Mouse (Mus musculus) gastrocnemius, postnatal 36 days (tissue): ENCODE data around the gene Ecsit. TPM values are rescaled to one million over a fixed set of nuclear protein-coding genes. Genes with fewer than 3 reads are reported as not detected.

Experiments
- DNase-seq, 2 experiments: peaks; one replicate each; pipeline ENCODE4 v3.0.0; 2022
- intact Hi-C: fragments of 180-260 bp; cut with DNase I; formaldehyde crosslinking; loops from one replicate; pipeline ENCODE4 v1.15.1; 2025
- long read RNA-seq, 2 experiments: library from polyadenylated mRNA; stranded (forward); transcript quantifications; one replicate each; pipeline ENCODE4 v2.0.0; 2021
- total RNA-seq, 2 experiments: library from RNA; stranded (reverse); gene quantifications; 2 replicates each; pipeline ENCODE4 v1.2.3; 2021

The Ecsit gene
- 10 to 100 TPM; 82.2 to 86.9 TPM for total RNA-seq
- long read RNA-seq, experiment 1, transcript Ecsit-201 (9 exons, 1,673 nt), result major isoform, 25 of 256 reads
- long read RNA-seq, experiment 1, transcript Ecsit-204 (9 exons, 1,676 nt), result minor isoform, 17 of 256 reads
- long read RNA-seq, experiment 1, partial matches to known transcripts, result 197 of 256 reads
- long read RNA-seq, experiment 1, other reads (novel, unspliced or antisense), result 17 of 256 reads
- long read RNA-seq, experiment 2, transcript Ecsit-201 (9 exons, 1,673 nt), result minor isoform, 31 of 347 reads
- long read RNA-seq, experiment 2, transcript Ecsit-204 (9 exons, 1,676 nt), result major isoform, 41 of 347 reads
- long read RNA-seq, experiment 2, partial matches to known transcripts, result 238 of 347 reads
- long read RNA-seq, experiment 2, other reads (novel, unspliced or antisense), result 33 of 347 reads

GRCm38 (mm10) chr9:22085022-22085834 lies at the start of gene Ecsit:
Gene Ecsit, minus strand, starts transcription at chr9:22085438.
- intact Hi-C loops, result no loop called here

GRCm38 (mm10) chr9:22134246-22134890 lies 49.1 kb upstream of the Ecsit start:
- no peak for DNase-seq
- intact Hi-C loops, result no loop called here

More at GRCm38 (mm10) chr9:22085022-22085834, at the start of gene Ecsit:
- peak; percentile 88 to 91 for DNase-seq

DNA sequence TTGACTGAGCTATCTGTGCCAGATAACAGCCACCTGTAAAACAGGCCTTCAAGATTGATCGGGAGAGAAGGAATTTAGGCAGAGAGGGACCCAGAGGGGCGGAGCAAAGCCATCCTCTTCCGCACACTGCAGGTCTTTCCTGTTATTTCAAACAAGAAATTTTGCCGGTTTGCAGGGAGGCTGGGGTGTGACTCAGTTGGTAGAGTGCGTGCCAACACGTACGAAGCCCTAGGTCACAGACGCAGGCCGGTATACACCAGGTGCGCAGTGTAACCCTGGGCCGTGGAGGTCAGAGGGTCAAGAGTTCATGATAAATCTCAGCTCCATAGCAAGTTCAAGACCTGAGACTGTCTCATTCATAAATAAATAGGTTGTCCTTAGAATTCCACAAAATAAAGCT lies 47.0 kb upstream of the Ecsit start:
- no peak for DNase-seq
- intact Hi-C loops, result no loop called here

DNA sequence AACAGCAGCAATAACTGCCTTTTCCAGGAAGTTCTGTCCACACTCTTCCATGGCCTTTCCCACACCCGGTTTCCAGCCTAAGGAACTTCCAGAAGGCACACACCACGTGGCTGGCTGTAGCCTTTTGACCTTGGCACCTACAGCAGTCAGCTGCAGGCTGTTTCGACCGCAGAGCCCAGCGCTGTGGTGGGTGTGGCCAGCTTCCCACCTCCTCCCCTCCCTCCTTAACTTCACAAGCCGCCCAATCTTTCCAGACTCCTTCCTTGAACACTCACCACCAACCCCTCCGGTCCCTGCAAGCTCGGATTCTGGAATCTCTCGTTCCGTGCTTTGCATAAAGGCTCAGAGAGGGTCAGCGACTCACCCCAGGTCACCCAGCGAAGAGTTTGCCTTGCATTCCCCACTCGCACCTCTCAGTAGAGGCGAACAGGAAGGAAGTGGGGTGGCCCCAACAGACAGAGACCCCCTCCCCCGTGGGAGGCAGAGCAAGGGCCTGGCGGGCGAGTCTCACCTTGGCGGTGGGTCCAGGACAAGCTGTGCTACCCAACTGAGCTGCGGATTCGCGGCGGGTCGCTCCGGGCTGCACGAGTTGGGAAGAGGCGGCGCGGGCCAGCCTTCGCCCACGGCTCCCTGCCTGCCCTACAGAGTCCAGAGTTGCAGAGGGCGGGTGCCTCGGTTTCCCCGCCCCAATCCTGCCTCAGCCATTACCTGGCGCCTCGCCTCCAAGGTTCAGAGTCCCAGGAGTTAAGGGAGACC lies 46.2 kb upstream of the Ecsit start:
- DNase-seq, result peak in 1 of 2 experiments; percentile 17
- intact Hi-C loops, result no loop called here

DNA sequence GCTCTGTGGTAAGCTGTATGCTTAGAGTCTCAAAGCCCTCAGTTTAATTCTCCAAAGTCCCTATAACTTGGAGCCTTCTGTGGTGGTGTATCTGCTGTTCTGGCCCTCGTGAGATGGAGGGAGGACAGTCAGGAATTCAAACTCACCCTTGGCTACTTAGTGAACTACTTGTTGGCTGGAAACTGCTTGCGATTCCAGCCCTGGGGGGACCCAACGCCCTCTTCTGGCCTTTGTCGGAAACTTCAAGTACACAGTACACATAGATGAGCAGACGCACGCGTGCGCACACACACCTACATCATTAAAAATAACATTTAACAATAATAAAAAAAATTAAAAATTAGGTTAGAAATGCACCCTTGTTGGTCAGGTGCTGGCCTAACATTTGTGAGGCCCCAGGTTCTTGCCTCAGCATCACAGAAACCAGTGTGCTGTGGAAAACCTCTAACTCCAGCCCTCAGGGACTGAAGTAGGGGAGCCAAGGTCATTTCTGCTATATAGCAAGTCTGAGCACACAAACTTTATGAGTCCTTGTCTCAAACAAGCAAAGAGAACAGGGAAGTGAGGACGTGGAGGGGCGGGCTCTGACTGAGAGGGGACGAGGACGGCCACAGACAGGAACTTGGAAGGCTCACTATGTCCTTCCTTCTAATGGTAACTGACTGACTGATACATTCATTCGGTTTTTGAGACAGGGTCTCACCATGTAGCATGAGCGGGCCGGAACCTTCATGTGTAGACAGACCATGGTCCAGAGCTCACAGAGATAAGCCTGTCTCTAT lies 40.2 kb upstream of the Ecsit start:
- DNase-seq, result no peak
- intact Hi-C loops, result no loop called here

DNA sequence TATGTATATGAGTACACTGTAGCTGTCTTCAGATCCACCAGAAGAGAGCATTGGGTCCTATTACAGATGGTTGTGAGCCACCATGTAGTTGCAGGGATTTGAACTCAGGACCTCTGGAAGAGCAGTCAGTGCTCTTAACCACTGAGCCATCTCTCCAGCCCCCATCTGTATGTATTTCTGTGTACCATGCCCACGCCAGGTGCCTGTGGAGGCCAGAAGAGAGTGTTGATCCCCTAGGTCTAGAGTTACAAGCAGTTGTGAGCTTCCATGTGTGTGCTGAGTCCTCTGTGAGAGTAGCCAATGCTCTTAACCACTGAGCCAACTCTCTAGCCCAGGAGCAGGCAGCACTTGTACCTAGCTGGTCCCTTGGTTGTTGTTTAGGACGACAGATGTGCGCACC lies 38.9 kb upstream of the Ecsit start:
- intact Hi-C loops, result no loop called here

DNA sequence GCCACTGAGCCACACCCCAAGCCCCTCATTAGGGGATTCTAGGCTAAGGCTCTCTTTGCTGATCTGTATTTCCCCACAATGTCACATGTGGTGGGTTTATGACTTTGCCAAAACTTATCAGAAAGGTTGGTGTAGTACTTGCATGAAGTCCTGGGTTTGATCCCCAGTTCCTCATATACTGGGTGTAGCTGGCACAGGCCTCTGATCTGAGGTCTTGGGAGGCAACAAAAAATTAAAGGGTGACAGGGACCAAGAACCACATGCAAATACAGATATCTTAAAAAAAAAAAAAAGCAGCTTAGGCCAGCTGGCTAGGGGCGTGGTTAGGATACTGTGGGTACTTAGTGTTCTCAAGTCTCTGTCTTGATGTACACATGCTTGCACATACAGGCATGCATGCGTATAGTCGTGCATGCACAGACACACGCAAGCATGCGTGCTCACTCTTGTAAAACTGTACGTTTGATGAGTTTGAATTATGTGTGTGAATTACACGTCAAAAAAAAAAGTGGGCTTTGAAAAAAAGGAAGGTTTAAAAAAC lies 37.9 kb upstream of the Ecsit start:
- intact Hi-C loops, result no loop called here
- DNase-seq, result no peak

More for the DNA sequence above, 38.9 kb upstream of the Ecsit start:
- DNase-seq, result no peak

DNA sequence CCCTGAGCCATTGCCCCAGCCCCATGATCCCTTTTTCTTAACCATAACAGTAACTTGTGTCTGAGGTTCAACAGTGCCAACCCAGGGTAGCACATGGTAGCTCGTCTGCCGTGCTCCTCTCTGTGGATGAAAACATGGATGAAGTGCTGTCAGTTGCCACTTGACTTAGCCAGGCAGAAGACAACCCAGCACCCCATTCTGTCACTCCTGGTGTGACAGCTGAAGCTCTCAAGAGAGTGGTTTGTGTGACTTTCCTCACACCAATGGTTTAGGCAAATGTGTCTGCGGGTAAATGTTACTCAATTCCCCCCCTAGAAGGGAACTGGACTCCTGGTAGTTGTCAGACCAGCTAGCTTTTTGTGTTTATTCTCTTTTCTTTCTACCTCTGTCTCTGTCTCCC lies 36.8 kb upstream of the Ecsit start:
- intact Hi-C loops, result no loop called here
- DNase-seq, result no peak

DNA sequence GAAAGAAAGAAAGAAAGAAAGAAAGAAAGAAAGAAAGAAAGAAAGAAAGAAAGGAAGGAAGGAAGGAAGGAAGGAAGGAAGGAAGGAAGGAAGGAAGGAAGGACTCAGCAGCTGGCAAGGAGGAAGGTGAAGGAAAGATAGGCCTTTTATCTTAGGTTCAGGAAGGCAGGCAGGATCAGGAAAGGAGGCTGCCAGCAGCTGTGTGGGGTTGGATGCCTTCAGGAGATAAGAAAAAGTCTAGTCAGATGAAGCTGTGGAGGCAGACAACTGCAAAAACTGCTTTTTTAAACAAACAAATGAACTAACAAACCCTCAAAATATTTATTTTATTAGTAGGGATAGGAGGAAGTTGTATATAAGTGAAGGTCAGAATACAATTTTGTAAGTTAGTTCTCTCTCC lies 36.3 kb upstream of the Ecsit start:
- no peak for DNase-seq
- intact Hi-C loops, result loop anchor here (2.0 kb wide), 1 partner anchor 21 kb away; no protein-coding TSS in a partner anchor

DNA sequence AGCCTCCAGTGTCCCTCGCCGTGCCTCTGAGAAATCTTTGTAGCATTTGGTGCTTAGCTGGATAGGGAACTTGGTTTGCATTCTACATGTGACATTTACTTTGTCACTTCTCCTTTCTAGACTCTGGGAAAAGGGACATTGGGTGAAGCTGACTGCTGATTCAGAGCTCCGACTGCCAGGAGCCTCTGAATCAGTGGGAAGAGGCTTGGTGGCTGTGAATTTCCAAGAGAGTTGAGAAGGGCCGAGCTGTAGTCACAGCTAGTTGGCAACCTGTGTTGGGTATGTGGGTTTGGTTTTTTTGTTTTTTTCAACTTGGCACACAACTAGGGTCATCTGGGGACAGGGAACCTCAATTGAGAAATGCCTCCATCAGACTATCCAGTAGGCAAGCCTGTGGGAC lies 34.3 kb upstream of the Ecsit start:
- intact Hi-C loops, result no loop called here
- no peak for DNase-seq

- no peak for DNase-seq
- intact Hi-C loops, result no loop called here
Measured at GRCm38 (mm10) chr9:22117754-22118456, 32.7 kb upstream of the Ecsit start.

DNA sequence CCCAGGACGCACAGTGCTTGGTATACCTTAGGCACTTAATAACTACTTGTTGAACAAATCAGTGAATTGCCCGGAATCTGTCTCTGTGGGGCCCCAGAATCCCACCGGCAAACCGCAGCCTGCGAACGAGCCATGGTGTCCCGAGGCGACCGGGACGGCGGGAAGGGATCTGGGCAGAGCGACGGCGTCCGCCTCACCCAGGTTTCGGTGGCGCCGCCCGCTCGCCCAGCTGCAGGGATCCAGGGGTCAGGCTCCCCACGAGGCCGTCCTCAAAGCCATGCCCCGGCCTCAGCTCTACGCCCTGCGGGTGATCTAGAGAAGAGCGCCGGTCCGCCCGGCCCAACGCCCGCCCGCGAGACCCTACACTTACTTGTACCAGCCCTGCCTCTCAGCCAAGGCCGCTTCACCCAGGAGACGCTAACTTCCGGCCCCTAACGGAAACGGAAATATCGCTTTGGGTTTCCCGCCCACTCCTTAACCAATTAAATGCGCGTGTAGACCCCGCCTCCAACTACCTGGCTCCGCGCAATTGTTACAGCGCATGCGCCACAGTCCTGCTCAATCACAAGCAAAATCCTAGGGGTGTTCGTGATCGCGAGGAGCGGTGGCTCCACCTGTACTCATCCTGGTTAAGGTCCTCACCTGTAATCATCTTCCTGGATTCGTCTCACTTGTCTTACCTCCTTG lies 31.6 kb upstream of the Ecsit start, which contains the start of gene Elof1:
Gene Elof1 (minus strand): TSS at position 433 of the 687 bp plus-strand sequence.
- intact Hi-C loops, result no loop called here
- peak; percentile 85 to 87 for DNase-seq

- intact Hi-C loops, result no loop called here
- no peak for DNase-seq
Measured at GRCm38 (mm10) chr9:22116086-22116485, 30.8 kb upstream of the Ecsit start.

DNA sequence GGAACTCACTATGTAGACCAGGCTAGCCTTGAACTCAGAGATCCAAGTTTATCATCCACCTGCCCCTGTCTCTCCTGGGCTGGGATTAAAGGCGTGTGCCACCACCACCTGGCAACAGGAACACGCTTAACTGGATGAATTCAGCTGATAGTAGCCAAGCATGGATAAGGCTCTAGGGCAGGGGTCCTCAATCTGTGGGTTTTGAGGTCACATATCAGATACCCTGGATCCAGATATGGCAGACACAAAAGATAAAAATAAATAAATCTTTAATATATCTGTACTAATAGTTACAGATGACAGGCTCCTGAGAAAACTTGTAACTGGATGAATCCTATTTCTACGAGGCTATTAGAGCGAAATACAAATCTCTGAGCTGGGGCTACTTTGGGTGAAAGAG lies 30.4 kb upstream of the Ecsit start:
- intact Hi-C loops, result no loop called here
- DNase-seq, result no peak

DNA sequence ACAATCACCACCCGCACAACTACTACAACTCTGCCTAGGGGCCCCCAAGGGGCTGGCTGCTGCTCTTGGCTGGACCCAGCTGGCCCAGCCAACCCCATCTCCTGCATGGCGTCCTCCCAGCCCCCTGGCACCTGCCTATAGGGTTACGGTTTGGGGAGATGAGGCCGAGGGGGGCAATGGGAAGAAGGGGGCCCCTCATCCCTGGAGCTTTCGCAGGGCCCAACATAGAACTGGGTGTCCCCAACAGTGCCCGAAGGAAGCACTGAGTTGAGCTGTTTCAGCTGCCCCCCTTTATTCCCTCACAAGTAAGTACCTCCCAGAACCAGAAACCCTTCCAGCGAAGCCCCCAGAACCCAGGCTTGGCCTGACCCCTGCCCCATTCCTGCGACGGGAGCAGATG lies 23.0 kb upstream of the Ecsit start:
- intact Hi-C loops, result no loop called here

DNA sequence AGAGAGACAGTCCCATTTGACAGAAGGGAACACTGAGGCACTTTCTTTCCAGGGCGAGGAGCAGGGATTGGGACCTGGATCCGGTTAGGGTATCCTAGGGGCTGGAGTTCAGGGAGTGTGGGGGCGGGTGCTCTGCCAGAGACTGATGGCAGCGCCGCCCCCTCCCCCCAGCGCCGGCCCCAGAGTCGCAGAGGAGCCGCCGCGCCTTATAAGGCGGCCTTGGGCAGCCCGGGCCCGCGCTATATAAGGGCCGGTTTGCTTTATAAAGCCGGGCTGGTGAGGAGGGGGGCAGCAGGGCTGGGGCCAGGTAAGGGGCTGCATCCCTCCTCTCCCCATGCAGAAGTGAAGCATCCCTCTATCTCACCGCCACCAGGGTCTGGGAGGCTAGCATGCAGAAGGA lies 14.7 kb upstream of the Ecsit start:
- DNase-seq, result no peak
- intact Hi-C loops, result no loop called here

More for the DNA sequence above, 23.0 kb upstream of the Ecsit start:
- DNase-seq, result no peak

- DNase-seq, result no peak
- intact Hi-C loops, result no loop called here
Measured at GRCm38 (mm10) chr9:22098993-22099696, 13.9 kb upstream of the Ecsit start, which contains the start of gene Cnn1. Gene Cnn1, plus strand, starts transcription at chr9:22099216.
